Mouse (Mus musculus) kidney, postnatal 36 days (tissue): ENCODE measurements at regions not wholly inside any gene's neighbourhood (a gene's known extent, or its start where the extent isn't known, plus 50 kb on each side); places are given as distances from the start of the nearest gene placed in this dataset.
"Not testable (repeated sequence)": the region's sequence is repeated elsewhere in the genome, so short reads cannot be mapped to it uniquely, and the experiment has no call there.

Source experiments
- DNase-seq, 2 experiments: peaks; one replicate each; pipeline ENCODE4 v3.0.0; 2021 to 2022; ENCODE audit warnings: mixed read lengths in 2 of 2

DNA sequence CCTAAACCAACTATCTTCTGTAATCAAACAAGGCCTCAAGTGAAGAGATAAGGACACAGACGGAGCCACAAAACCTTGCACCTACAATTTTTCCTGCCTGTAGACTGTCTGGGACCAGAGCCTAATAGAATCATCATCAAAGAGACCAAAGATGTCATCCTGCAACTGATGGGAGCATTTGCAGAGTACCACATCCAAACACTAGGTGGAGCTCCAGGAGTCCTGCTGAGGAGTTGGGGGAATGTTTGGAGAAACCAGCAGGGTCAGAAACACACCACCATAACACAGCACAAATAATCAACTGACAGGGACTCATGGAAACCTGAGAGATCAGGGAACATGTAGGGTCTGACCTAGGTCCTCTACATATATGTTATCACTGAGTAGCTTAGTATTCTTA, 160.9 kb downstream of the Gm6760 start:
- peak in 1 of 2 experiments; percentile 35 for DNase-seq

GRCm38 (mm10) chrX:63972386-63972785, 179.6 kb downstream of the Gm6760 start:
- not testable (repeated sequence) for DNase-seq
